Mouse (Mus musculus): ENCODE measurements at regions not wholly inside any gene's neighbourhood (a gene's known extent, or its start where the extent isn't known, plus 50 kb on each side); places are given as distances from the start of the nearest gene placed in this dataset.

DNA sequence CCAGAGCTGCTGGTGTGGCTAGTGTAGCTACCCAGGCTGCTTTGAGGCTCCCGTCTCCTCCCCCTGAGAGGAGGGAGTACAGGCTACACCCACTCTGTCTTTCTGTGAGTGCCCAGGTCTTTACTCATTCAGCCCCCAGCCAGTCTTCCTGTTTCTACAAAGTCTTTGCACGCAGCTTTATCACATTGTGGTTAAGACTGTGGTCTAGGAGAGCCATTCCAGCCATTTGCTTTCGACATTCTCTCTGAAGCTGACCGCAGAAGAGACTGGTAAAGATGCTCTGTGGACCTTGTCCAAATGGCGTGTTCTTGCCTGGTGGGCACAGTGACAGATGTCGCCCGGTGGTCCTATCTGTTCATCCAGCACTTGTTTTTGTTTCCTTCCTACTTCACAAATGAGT lies 62.0 kb downstream of the Tpra1 start:
- no peak for TF ChIP-seq CTCF (IDR thresholded peaks at IDR 0.05; ENCODE audit: low read depth, low read length)
- TF ChIP-seq POLR2A (IDR thresholded peaks at IDR 0.05; ENCODE audit: borderline replicate concordance, low read depth, low read length) = no peak

All from bone marrow macrophage, adult 2 months (primary cell).